Mouse (Mus musculus): Measurements from ENCODE around the gene Rorb.
A peak's percentile ranks its signal among the peaks of the same experiment; 100 is the strongest.

Rorb gene

GRCm38 (mm10) chr19:18889117-18889627, 221.8 kb downstream of the Rorb start:
- ATAC-seq (ENCODE audit: low TSS enrichment): peak; percentile 92

DNA sequence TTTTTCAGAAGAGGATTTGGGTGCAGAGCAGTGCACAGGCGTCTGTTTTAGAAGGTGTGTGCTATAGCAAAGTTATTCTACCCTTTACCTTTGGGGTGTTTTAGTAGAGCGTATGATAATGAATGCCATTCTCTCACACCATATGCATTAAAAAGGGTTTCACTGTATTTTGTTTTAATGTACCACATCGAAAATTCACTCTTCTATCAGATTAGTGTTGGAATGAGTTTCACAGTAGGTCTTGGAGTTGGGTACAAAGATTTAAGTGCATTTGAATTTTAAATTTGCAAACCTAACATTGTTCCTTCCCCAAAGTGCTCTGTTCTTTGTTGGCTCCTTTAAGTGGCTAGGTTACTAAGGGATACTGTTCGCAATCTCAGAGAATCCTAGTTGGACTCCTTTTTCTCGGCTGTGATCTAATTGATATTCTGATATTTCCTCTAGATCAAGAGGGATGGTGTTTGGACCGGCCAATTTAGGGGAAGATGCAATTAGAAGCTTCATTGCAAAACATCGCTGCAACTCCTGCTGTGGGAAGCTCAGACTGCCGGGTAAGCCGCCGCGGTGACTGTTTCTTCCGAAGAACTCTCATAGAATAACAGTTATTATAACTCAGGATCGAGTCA, 222.4 kb downstream of the Rorb start:
- ATAC-seq (ENCODE audit: low TSS enrichment): peak; percentile 77

- no peak for ATAC-seq (ENCODE audit: low TSS enrichment)
These were observed 223.2 kb downstream of the Rorb start for GRCm38 (mm10) chr19:18887646-18888407.

GRCm38 (mm10) chr19:18881162-18881561, 229.8 kb downstream of the Rorb start:
- no peak for ATAC-seq (ENCODE audit: low TSS enrichment)

All from frontal cortex, adult (tissue).